Mouse (Mus musculus): ENCODE measurements around the gene Vmn1r200. TPM values are rescaled to one million over a fixed set of nuclear protein-coding genes. Genes with fewer than 3 reads are reported as not detected.

Vmn1r200 gene
- total and polyA plus RNA-seq, 2 experiments from 2014 or later = not detected

GRCm38 (mm10) chr13:22387050-22387449 is 3.1 kb upstream of the Vmn1r200 start:
- Histone ChIP-seq H3K27ac (ENCODE audit: low read depth, low read length) (no peak overlapping the region), H3K4me2 (ENCODE audit: low read depth, low read length, poor library complexity, severe bottlenecking) (no peak overlapping the region), H3K9ac (replicated peaks; ENCODE audit: low read length, poor library complexity, severe bottlenecking) (no peak overlapping the region), H3K4me3 (ENCODE audit: low read depth, low read length) (no peak overlapping the region), H3K36me3 (ENCODE audit: insufficient read depth, low read length) (no peaks in the 10 kb centered on the region), H3K9me3 (ENCODE audit: low read length) (no peaks in the 10 kb centered on the region), H3K27me3 (ENCODE audit: insufficient read depth, low read length) (no peaks in the 10 kb centered on the region), H3K4me1 (ENCODE audit: insufficient read depth, low read length) (no peaks in the 10 kb centered on the region)
- 87% methylated on average over 1 of the region's 1 CpGs for WGBS
- TF ChIP-seq CTCF (IDR thresholded peaks at IDR 0.05) = no peak
- ATAC-seq (ENCODE audit: low FRiP score) = no peak
- no peak for DNase-seq (ENCODE audit: low spot score)

DNA sequence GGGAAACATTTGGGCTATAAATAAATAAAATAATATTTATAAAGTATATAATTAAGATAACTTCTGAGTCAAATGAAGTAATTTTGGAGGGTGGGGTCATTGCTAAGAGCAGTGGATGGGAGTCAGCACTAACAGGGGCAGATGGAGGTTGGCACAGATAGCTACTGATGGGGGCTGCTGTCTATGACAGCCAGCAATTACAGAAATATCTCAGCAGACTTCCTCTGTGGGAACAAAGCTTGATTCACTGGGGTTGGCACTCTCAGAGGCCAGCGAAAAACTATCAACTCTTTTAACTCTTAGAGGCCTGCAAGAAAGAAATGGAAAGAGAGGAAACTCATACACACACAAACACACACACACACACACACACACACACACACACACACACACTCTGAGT is 12.8 kb downstream of the Vmn1r200 start:
- Histone ChIP-seq H3K27ac (ENCODE audit: low read depth, low read length) (no peak overlapping the region), H3K4me3 (ENCODE audit: low read depth, low read length) (no peak overlapping the region), H3K9ac (replicated peaks; ENCODE audit: low read length, poor library complexity, severe bottlenecking) (no peak overlapping the region), H3K4me2 (ENCODE audit: low read depth, low read length, poor library complexity, severe bottlenecking) (no peak overlapping the region), H3K9me3 (ENCODE audit: low read length) (no peaks in the 10 kb centered on the region), H3K4me1 (ENCODE audit: insufficient read depth, low read length) (no peaks in the 10 kb centered on the region), H3K27me3 (ENCODE audit: insufficient read depth, low read length) (no peaks in the 10 kb centered on the region), H3K36me3 (ENCODE audit: insufficient read depth, low read length) (no peaks in the 10 kb centered on the region)
- 90% methylated on average over 1 of the region's 1 CpGs for WGBS
- no peak for TF ChIP-seq CTCF (IDR thresholded peaks at IDR 0.05)
- DNase-seq (ENCODE audit: low spot score) (no peak), ATAC-seq (ENCODE audit: low FRiP score) (no peak)

Other genes starting within 250 kb of the Vmn1r200 start
- gene Vmn1r191, start 206.4 kb upstream of the Vmn1r200 start, total RNA-seq (2014; rRNA removed) = not detected in 2 replicates
- not detected in 2 replicates for gene Vmn1r191, start 206.4 kb upstream of the Vmn1r200 start, polyA plus RNA-seq (2015; fragmentation: Nextera tagmentation; extraction: Ambion mirVana)
- not detected in 2 replicates for gene Vmn1r192, start 199.2 kb upstream of the Vmn1r200 start, total RNA-seq (2014; rRNA removed)
- gene Vmn1r192, start 199.2 kb upstream of the Vmn1r200 start, polyA plus RNA-seq (2015; fragmentation: Nextera tagmentation; extraction: Ambion mirVana) = not detected in 2 replicates
- not detected in 2 replicates for gene Vmn1r193, start 167.2 kb upstream of the Vmn1r200 start, total RNA-seq (2014; rRNA removed)
- not detected in 2 replicates for gene Vmn1r193, start 167.2 kb upstream of the Vmn1r200 start, polyA plus RNA-seq (2015; fragmentation: Nextera tagmentation; extraction: Ambion mirVana)
- not detected in 2 replicates for gene Vmn1r194, start 146.2 kb upstream of the Vmn1r200 start, total RNA-seq (2014; rRNA removed)
- not detected in 2 replicates for gene Vmn1r194, start 146.2 kb upstream of the Vmn1r200 start, polyA plus RNA-seq (2015; fragmentation: Nextera tagmentation; extraction: Ambion mirVana)
- not detected in 2 replicates for gene Vmn1r195, start 119.9 kb upstream of the Vmn1r200 start, total RNA-seq (2014; rRNA removed)
- gene Vmn1r195, start 119.9 kb upstream of the Vmn1r200 start, polyA plus RNA-seq (2015; fragmentation: Nextera tagmentation; extraction: Ambion mirVana) = not detected in 2 replicates
- not detected in 2 replicates for gene Vmn1r196, start 100.5 kb upstream of the Vmn1r200 start, total RNA-seq (2014; rRNA removed)
- gene Vmn1r196, start 100.5 kb upstream of the Vmn1r200 start, polyA plus RNA-seq (2015; fragmentation: Nextera tagmentation; extraction: Ambion mirVana) = not detected in 2 replicates
- gene Vmn1r197, start 65.8 kb upstream of the Vmn1r200 start, total RNA-seq (2014; rRNA removed) = not detected in 2 replicates
- not detected in 2 replicates for gene Vmn1r197, start 65.8 kb upstream of the Vmn1r200 start, polyA plus RNA-seq (2015; fragmentation: Nextera tagmentation; extraction: Ambion mirVana)
- gene Vmn1r198, start 40.0 kb upstream of the Vmn1r200 start, total RNA-seq (2014; rRNA removed) = not detected in 2 replicates
- not detected in 2 replicates for gene Vmn1r198, start 40.0 kb upstream of the Vmn1r200 start, polyA plus RNA-seq (2015; fragmentation: Nextera tagmentation; extraction: Ambion mirVana)
- gene Vmn1r199, start 10.6 kb upstream of the Vmn1r200 start, total RNA-seq (2014; rRNA removed) = not detected in 2 replicates
- gene Vmn1r199, start 10.6 kb upstream of the Vmn1r200 start, polyA plus RNA-seq (2015; fragmentation: Nextera tagmentation; extraction: Ambion mirVana) = not detected in 2 replicates
- not detected in 2 replicates for gene Vmn1r201, start 81.5 kb downstream of the Vmn1r200 start, total RNA-seq (2014; rRNA removed)
- gene Vmn1r201, start 81.5 kb downstream of the Vmn1r200 start, polyA plus RNA-seq (2015; fragmentation: Nextera tagmentation; extraction: Ambion mirVana) = not detected in 2 replicates
- gene Vmn1r202, start 115.0 kb downstream of the Vmn1r200 start, total RNA-seq (2014; rRNA removed) = not detected in 2 replicates
- not detected in 2 replicates for gene Vmn1r202, start 115.0 kb downstream of the Vmn1r200 start, polyA plus RNA-seq (2015; fragmentation: Nextera tagmentation; extraction: Ambion mirVana)
- gene Vmn1r203, start 127.7 kb downstream of the Vmn1r200 start, total RNA-seq (2014; rRNA removed) = not detected in 2 replicates
- not detected in 2 replicates for gene Vmn1r203, start 127.7 kb downstream of the Vmn1r200 start, polyA plus RNA-seq (2015; fragmentation: Nextera tagmentation; extraction: Ambion mirVana)
- gene Vmn1r204, start 162.8 kb downstream of the Vmn1r200 start, total RNA-seq (2014; rRNA removed) = not detected in 2 replicates
- not detected in 2 replicates for gene Vmn1r204, start 162.8 kb downstream of the Vmn1r200 start, polyA plus RNA-seq (2015; fragmentation: Nextera tagmentation; extraction: Ambion mirVana)
- gene Vmn1r205, start 202.6 kb downstream of the Vmn1r200 start, total RNA-seq (2014; rRNA removed) = not detected in 2 replicates
- not detected in 2 replicates for gene Vmn1r205, start 202.6 kb downstream of the Vmn1r200 start, polyA plus RNA-seq (2015; fragmentation: Nextera tagmentation; extraction: Ambion mirVana)
- gene Vmn1r206, start 233.9 kb downstream of the Vmn1r200 start, total RNA-seq (2014; rRNA removed) = not detected in 2 replicates
- not detected in 2 replicates for gene Vmn1r206, start 233.9 kb downstream of the Vmn1r200 start, polyA plus RNA-seq (2015; fragmentation: Nextera tagmentation; extraction: Ambion mirVana)